Mouse (Mus musculus) limb, embryonic 12.5 days (tissue): ENCODE results near the gene Atm. TPM values are rescaled to one million over a fixed set of nuclear protein-coding genes. Genes with fewer than 3 reads are reported as not detected.

ENCODE experiments used
- ATAC-seq: fragments of 200-750 bp; cut with Nextera tagmentation; 2 replicates; pipeline ENCODE4 v1.8.0; 2017; ENCODE audit warnings: low read depth, moderate TSS enrichment; ENCODE audit not compliant: insufficient number of reproducible peaks, insufficient read depth, low FRiP score, low TSS enrichment
- H3K27ac ChIP-seq: fragments of 300-500 bp; sonication (generic); 2 replicates; pipeline ENCODE4 v1.5.1; 2016; ENCODE audit warnings: mild to moderate bottlenecking, moderate library complexity
- H3K27me3 ChIP-seq: fragments of 300-500 bp; sonication (generic); 2 replicates; pipeline ENCODE4 v1.6.1; 2016; ENCODE audit warnings: mild to moderate bottlenecking, moderate library complexity
- H3K36me3 ChIP-seq: fragments of 300-500 bp; sonication (generic); 2 replicates; pipeline ENCODE4 v1.6.1; 2016; ENCODE audit warnings: mild to moderate bottlenecking, moderate library complexity
- H3K4me1 ChIP-seq: fragments of 300-500 bp; sonication (generic); replicated peaks from 2 replicates; pipeline ENCODE4 v1.6.1; 2016
- H3K4me2 ChIP-seq: fragments of 300-500 bp; sonication (generic); 2 replicates; pipeline ENCODE4 v1.6.1; 2016; ENCODE audit warnings: mild to moderate bottlenecking, moderate library complexity
- H3K4me3 ChIP-seq: fragments of 300-500 bp; sonication (generic); replicated peaks from 2 replicates; pipeline ENCODE4 v1.5.1; 2016; ENCODE audit warnings: mild to moderate bottlenecking
- H3K9ac ChIP-seq: fragments of 300-500 bp; sonication (generic); replicated peaks from 2 replicates; pipeline ENCODE4 v1.6.1; 2016; ENCODE audit warnings: mild to moderate bottlenecking, moderate library complexity
- H3K9me3 ChIP-seq: fragments of 300-500 bp; sonication (generic); 2 replicates; pipeline ENCODE4 v1.6.1; 2016; ENCODE audit warnings: mild to moderate bottlenecking, moderate library complexity
- WGBS: fragments of 180-500 bp; shearing (Covaris S2); methylation state at CpG from one replicate; pipeline ENCODE4 v1.1.7; 2016; 5-methylcytosine and 5-hydroxymethylcytosine counted together
- polyA plus RNA-seq: library from polyadenylated mRNA; unstranded; fragments of >200 nt; fragmentation: Nextera tagmentation; extraction: Ambion mirVana; gene quantifications from 2 replicates; pipeline ENCODE4 v1.2.1, GENCODE M21; 2016

The Atm gene
- 15.1 and 16.1 TPM in 2 replicates for polyA plus RNA-seq

DNA sequence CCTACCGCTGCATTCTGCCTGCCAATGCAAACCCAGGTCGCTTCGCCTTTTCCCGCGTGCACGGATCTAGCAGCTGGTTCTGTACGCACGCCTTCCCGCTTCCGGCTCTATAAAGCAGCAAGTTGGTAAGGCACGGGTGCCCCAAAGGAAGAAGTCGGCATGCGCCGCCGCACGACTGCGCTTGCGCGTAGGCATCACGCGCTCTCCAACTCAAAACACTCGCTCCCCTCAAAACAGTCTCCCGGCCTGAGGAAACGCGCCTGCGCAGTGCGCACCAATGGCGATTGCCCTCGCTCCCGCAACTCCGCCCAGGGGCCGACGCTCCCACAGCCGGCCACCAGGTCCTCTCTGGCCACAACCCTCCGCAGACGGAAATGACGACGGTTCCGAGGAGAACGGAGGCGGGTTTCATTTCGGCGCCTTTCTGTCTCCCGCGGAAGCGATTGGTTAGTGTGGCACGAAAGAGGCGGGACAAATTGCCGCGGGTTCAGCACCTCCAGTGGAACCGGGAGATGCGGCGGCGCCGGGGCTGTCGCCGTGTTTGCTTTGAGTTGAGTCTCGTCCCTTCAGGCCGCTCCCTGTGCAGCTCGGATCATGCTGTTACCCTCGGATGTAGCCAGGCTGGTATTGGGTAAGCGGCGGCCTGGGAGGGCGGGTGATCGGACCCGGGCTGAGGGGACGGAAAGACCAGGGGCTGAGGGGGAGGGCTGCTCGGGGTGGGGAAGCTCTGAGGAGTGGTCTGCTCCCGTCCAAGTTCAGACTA is at the start of gene Atm, which contains the start of gene Npat:
Atm (minus strand) TSS at position 183 of the 763 bp plus-strand sequence.
Npat (plus strand) TSS at position 490 of the 763 bp plus-strand sequence.
- H3K36me3 ChIP-seq, result peaks cover 10% of the 10 kb centered on the region
- peak; percentile 99 for ATAC-seq
- H3K27ac ChIP-seq, result peak within 1 kb of the TSS; percentile 93
- H3K27me3 ChIP-seq, result no peaks in the 10 kb centered on the region
- H3K4me1 ChIP-seq, result peaks cover 20% of the 10 kb centered on the region
- under 1% methylated on average over 69 of the region's 69 CpGs for WGBS
- H3K4me2 ChIP-seq, result peak within 1 kb of the TSS; percentile 71
- peak within 1 kb of the TSS; percentile 91 for H3K4me3 ChIP-seq
- H3K9me3 ChIP-seq, result no peaks in the 10 kb centered on the region
- peak within 1 kb of the TSS; percentile 89 for H3K9ac ChIP-seq

DNA sequence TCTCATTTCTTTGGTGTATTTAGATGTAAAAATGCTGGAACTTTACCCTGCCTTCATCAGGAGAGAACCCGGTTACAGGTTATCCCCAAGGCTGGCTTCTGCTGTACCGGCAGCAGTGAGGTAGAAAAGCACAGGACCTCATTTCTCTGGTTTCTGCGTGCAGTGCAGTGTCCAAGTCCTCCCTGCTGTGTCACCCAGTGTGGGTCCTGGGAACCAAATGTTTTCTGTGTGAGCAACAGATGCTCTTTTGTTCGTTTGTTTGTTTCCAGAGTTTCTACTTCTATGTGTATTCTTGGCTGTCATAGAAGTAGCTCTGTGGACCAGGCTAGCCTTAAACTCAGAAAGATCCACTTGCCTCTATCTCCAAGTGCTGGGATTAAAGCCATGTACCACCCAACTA is 45.3 kb upstream of the Atm start:
- 86% methylated on average over 4 of the region's 4 CpGs for WGBS
- Histone ChIP-seq H3K4me2 (no peak overlapping the region), H3K36me3 (peaks cover 75% of the 10 kb centered on the region)

DNA sequence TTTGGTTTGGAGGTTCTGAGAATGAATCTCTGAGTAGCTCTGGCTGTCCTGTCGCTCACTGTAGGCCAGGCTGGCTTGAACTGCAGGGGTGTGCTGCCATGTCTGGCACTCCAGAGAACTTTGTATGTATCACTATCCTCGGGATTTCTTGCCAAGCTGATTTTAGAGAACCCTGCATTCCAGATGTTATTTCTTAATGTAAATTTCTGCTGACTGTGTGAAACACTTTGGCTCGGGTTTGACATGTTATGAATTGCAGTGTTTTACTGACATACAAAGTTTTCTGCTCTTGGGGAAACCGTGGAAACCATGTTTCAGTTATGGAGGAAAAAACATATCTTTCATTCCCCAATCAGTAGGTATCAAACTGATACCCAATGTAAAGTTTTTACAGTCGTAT is 39.2 kb upstream of the Atm start:
- 90% methylated on average over 5 of the region's 5 CpGs for WGBS
- Histone ChIP-seq H3K4me1 (no peaks in the 10 kb centered on the region), H3K27me3 (no peaks in the 10 kb centered on the region), H3K9me3 (no peaks in the 10 kb centered on the region), H3K9ac (no peak overlapping the region), H3K4me2 (no peak overlapping the region), H3K36me3 (peaks cover 61% of the 10 kb centered on the region), H3K4me3 (no peak overlapping the region), H3K27ac (no peak overlapping the region)
- no peak for ATAC-seq

More for the DNA sequence above, 45.3 kb upstream of the Atm start:
- ATAC-seq, result no peak
- Histone ChIP-seq H3K9me3 (no peaks in the 10 kb centered on the region), H3K27ac (no peak overlapping the region), H3K4me3 (no peak overlapping the region), H3K9ac (no peak overlapping the region), H3K27me3 (no peaks in the 10 kb centered on the region), H3K4me1 (no peaks in the 10 kb centered on the region)

DNA sequence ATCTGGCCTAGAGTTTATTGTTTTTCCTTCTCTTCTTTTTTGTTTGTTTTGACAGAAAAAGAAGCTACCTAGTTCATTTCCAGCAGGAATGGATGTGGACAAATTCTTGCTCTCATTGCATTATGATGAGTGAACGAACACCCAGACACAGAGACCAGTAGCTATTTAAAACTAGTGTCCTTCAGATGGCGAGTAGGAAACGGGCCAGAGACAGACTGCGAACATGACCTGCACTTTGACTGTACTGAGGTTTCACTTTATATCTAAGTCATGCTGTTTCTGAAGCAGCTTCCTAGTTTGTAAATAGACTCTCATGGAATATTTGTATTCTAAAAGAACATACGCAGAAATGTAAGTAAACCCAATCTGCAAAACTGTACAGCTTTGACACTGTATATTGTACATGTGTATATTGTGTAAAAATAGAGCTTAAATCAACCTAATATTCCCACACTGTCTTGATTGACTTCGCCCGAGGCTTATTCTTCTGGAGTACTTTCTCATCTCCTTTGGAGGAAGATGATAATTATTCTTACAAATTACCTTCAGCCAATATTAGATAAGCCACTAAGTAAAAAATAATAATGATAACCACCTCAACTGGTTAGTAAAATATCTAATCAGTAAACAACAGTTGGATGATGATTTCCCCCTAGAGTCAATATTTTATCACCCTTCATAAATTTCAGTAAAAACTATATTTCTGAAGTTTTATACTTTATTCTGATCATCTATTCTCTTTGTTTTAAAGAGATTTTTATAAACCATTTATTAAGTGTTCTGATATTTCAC is 36.2 kb upstream of the Atm start:
- H3K27ac ChIP-seq, result no peak overlapping the region
- no peaks in the 10 kb centered on the region for H3K9me3 ChIP-seq
- no peaks in the 10 kb centered on the region for H3K4me1 ChIP-seq
- WGBS, result 93% methylated on average over 7 of the region's 7 CpGs
- no peak overlapping the region for H3K4me3 ChIP-seq
- H3K9ac ChIP-seq, result no peak overlapping the region
- H3K4me2 ChIP-seq, result no peak overlapping the region
- ATAC-seq, result no peak
- peaks cover 63% of the 10 kb centered on the region for H3K36me3 ChIP-seq
- no peaks in the 10 kb centered on the region for H3K27me3 ChIP-seq

DNA sequence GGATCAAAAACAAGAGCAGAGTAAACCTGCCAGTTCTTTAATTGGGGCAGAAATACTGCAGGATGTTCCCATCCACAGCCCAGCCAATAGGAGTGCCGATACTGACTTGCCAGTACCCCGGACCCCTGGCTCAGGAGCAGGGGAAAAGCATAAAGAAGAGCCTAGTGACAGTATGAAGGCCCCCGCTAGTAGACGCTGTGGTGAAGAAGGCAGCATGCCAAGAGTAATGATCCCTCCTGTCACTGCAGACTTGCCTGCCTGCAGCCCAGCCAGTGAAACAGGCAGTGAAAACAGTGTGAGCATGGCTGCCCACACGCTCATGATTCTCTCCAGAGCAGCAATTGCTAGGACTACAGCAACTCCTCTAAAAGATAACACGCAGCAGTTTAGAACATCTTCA is 34.1 kb upstream of the Atm start:
- no peak overlapping the region for H3K4me3 ChIP-seq
- 61% methylated on average over 6 of the region's 6 CpGs for WGBS
- peaks cover 72% of the 10 kb centered on the region for H3K36me3 ChIP-seq
- no peaks in the 10 kb centered on the region for H3K4me1 ChIP-seq
- ATAC-seq, result no peak
- H3K9ac ChIP-seq, result no peak overlapping the region
- no peak overlapping the region for H3K27ac ChIP-seq
- no peaks in the 10 kb centered on the region for H3K9me3 ChIP-seq
- H3K27me3 ChIP-seq, result no peaks in the 10 kb centered on the region
- H3K4me2 ChIP-seq, result no peak overlapping the region

DNA sequence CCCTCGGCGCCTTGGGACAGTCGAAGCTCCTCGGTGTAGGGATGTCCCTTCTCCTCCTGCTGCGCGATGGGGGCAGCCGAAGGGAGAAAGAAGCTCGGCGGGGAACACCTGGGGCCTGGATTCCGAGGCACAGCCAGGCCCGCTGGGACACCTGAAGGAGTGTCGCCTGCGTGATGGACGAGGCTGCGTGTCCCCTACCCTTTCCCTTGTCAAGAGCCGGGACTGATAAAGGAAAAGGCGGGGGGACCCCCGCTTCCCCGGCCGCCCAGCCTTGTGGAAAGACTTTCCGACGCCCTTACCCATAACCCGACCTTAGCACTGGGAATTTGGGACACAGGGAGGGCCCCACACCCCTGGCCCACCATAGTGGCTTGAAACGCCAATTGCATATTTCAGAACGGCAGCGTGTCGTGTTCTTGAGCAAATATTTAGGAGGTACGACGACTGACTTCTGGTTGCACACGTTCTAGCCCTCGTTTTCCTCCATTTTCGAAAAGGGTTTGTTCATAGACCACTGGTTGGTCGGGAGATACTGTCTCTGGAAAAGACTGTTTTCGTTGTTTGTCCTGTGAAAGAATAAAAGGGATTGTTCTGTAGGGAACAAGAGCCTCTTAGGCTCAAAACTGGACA is 911 bp upstream of the Atm start:
- H3K27me3 ChIP-seq, result no peaks in the 10 kb centered on the region
- H3K36me3 ChIP-seq, result peaks cover 7% of the 10 kb centered on the region; the same call in 1 of the 2 replicates
- peak overlapping the region; percentile 93 for H3K27ac ChIP-seq
- peak overlapping the region; percentile 71 for H3K4me2 ChIP-seq
- peak overlapping the region; percentile 89 for H3K9ac ChIP-seq
- H3K4me3 ChIP-seq, result peak overlapping the region; percentile 91
- H3K4me1 ChIP-seq, result peaks cover 20% of the 10 kb centered on the region
- ATAC-seq, result no peak; the same call in 1 of the 2 replicates
- WGBS, result under 1% methylated on average over 32 of the region's 34 CpGs
- H3K9me3 ChIP-seq, result no peaks in the 10 kb centered on the region

DNA sequence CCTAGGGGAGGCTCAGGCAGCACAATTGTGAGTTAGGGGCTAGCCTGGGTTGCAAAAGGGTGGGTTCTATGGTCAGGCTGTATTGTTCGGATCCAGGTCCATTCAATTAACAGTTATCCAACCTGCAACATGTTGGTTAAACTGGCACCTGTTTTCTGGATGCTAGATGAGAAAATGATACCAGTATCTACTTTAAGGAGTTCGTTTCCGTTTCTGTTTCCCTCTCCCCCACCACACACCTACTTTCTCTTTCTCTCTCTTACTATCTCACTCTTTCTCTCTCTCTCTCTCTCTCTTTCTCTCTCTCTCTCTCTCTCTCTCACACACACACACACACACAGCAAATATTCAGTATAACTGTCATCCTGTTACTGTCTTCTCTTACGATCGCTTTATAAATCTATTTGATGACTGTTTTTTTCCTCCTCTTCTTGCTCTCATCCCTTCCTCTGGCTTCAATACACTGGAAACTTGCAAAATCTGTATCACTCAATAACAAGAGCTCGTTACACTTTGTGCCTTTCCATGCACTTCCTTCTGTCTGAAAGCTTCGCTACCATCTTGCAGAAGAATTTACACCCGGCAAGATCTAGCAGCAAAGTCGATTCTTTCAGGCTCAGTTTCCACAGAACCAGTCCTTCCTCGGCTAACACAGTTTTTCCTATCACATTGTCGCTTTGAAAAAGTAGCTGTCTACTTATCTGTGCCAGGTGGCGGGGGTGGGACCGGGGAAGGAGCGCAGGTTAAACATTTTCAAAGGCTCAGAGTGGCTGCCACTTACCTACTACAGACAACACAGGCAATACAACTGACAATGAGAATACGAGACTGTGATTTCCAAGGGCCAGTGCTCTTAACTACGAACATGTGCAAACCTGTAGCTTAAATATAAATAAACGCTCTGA is 872 bp downstream of the Atm start:
- Histone ChIP-seq H3K4me1 (peaks cover 20% of the 10 kb centered on the region), H3K27me3 (no peaks in the 10 kb centered on the region), H3K4me2 (peak overlapping the region; percentile 71), H3K9ac (peak overlapping the region; percentile 60), H3K9me3 (no peaks in the 10 kb centered on the region), H3K4me3 (peak overlapping the region; percentile 91), H3K36me3 (peaks cover 17% of the 10 kb centered on the region), H3K27ac (peak overlapping the region; percentile 78; the same call in 1 of the 2 replicates)
- WGBS, result 20% methylated on average over 17 of the region's 17 CpGs
- ATAC-seq, result no peak

DNA sequence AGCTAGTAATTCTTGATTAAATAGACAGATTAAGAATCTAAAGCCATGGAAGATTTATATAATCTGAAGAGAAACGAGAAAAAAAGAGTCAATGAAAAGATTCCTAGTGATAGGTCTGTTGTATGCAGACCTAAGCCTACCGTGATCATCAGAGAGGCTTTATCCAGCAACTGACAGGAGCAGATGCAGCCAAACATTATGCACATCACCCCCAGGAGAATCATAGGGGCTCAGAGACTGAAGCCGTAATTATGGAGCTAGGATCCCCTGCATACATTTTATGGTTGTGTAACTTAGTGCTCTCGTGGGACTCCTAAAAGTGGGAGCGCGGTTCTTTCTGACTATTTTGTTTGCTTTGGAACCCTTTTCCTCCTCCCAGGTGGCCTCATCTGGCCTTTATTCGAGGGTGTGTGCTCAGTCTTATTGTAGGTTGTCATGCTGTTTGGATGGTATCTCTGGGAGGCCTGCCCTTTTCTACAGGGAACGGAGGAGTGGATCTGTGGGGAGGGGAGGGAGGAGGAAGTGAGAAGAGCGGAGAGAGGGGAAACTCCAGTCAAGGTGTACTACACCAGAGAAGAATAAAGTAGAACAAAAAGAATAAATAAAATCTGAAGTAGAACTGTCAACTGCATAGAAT is 19.0 kb downstream of the Atm start:
- ATAC-seq, result no peak
- H3K4me2 ChIP-seq, result no peak overlapping the region
- peaks cover 37% of the 10 kb centered on the region for H3K36me3 ChIP-seq
- no peaks in the 10 kb centered on the region for H3K4me1 ChIP-seq
- no peak overlapping the region for H3K9ac ChIP-seq
- no peaks in the 10 kb centered on the region for H3K9me3 ChIP-seq
- no peak overlapping the region for H3K4me3 ChIP-seq
- WGBS, result 72% methylated on average over 9 of the region's 9 CpGs
- H3K27ac ChIP-seq, result no peak overlapping the region
- H3K27me3 ChIP-seq, result no peaks in the 10 kb centered on the region

DNA sequence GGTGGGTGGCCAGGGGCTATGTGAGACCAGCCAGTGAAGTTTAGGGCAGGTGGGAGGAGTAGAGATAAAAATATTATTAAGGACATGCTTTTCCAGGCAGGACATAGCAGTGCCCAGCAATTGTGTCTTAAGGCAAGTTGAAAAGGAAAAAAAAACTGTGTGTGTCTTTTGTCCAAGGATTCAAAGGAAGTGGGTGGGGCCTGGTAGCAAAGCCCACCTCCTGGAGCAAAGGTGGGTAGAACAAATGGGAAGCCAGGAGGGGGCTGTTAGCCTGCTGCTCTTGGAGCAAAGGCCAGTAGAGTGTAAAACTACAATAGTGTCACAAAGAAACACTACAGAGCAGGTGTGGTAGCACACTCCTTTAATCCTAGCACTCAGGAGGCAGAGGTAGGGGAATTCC is 22.4 kb downstream of the Atm start:
- H3K4me2 ChIP-seq, result no peak overlapping the region
- no peak overlapping the region for H3K27ac ChIP-seq
- peaks cover 44% of the 10 kb centered on the region for H3K36me3 ChIP-seq
- no peak overlapping the region for H3K9ac ChIP-seq
- no peaks in the 10 kb centered on the region for H3K4me1 ChIP-seq
- no peak overlapping the region for H3K4me3 ChIP-seq
- no peaks in the 10 kb centered on the region for H3K27me3 ChIP-seq
- no peaks in the 10 kb centered on the region for H3K9me3 ChIP-seq
- ATAC-seq, result no peak

DNA sequence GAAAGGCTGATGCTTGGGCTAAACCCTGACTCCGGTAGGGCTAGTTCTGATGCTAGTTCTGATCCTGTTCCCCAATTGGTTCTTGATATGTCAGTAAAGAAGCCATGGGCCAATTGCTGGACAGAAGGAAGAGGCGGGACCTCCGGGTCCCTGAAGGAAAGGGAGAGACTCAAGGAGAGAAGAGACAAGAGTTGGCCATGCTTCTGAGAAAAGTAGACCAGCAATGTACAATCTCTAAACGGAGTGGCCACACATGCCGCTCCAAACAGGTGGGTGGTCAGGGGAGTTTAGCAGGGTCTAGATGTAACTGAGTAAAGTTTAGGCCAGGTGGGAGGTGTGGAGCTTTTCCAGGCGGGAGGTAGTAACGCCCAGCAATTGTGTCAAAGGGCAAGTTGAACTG is 28.5 kb downstream of the Atm start:
- H3K27me3 ChIP-seq, result no peaks in the 10 kb centered on the region
- no peaks in the 10 kb centered on the region for H3K9me3 ChIP-seq
- no peak overlapping the region for H3K9ac ChIP-seq
- no peak overlapping the region for H3K4me3 ChIP-seq
- WGBS, result 91% methylated on average over 7 of the region's 7 CpGs
- no peak overlapping the region for H3K27ac ChIP-seq
- no peaks in the 10 kb centered on the region for H3K4me1 ChIP-seq
- ATAC-seq, result no peak
- H3K36me3 ChIP-seq, result peaks cover 49% of the 10 kb centered on the region
- no peak overlapping the region for H3K4me2 ChIP-seq
